Mouse (Mus musculus) forebrain, postnatal 0 days (tissue): ENCODE data around the gene Slc17a4. TPM values are rescaled to one million over a fixed set of nuclear protein-coding genes. Genes with fewer than 3 reads are reported as not detected.

Source experiments
- ATAC-seq: fragments of 200-750 bp; cut with Nextera tagmentation; 2 replicates; pipeline ENCODE4 v1.8.0; 2017; ENCODE audit warnings: mild to moderate bottlenecking, moderate library complexity
- DNase-seq: peaks from one replicate; pipeline ENCODE4 v3.0.0-alpha.2; 2015
- H3K27ac ChIP-seq: fragments of 300-500 bp; sonication (generic); 2 replicates; pipeline ENCODE4 v1.5.1; 2014; ENCODE audit warnings: low read depth, mild to moderate bottlenecking, antibody characterized with exemption, low read length, moderate library complexity, mixed read lengths
- H3K27me3 ChIP-seq: fragments of 300-500 bp; sonication (generic); 2 replicates; pipeline ENCODE4 v1.6.1; 2014; ENCODE audit warnings: mild to moderate bottlenecking, low read length, mixed read lengths; ENCODE audit not compliant: insufficient read depth
- H3K36me3 ChIP-seq: fragments of 300-500 bp; sonication (generic); 2 replicates; pipeline ENCODE4 v1.6.1; 2014; ENCODE audit warnings: mild to moderate bottlenecking, moderate library complexity; ENCODE audit not compliant: insufficient read depth
- H3K4me1 ChIP-seq: fragments of 300-500 bp; sonication (generic); 2 replicates; pipeline ENCODE4 v1.6.1; 2014; ENCODE audit warnings: antibody characterized with exemption; ENCODE audit not compliant: insufficient read depth
- H3K4me2 ChIP-seq: fragments of 300-500 bp; sonication (generic); 2 replicates; pipeline ENCODE4 v1.6.1; 2014; ENCODE audit warnings: low read depth, mild to moderate bottlenecking, moderate library complexity
- H3K4me3 ChIP-seq: fragments of 300-500 bp; sonication (generic); 2 replicates; pipeline ENCODE4 v1.5.1; 2014; ENCODE audit warnings: low read depth, low read length, mixed read lengths
- H3K9ac ChIP-seq: fragments of 300-500 bp; sonication (generic); 2 replicates; pipeline ENCODE4 v1.6.1; 2014; ENCODE audit warnings: mild to moderate bottlenecking
- H3K9me3 ChIP-seq: fragments of 300-500 bp; sonication (generic); 2 replicates; pipeline ENCODE4 v1.6.1; 2016; ENCODE audit warnings: low read length
- CTCF ChIP-seq: sonication (generic); IDR thresholded peaks from 2 replicates; pipeline ENCODE4 v1.5.1; 2016; ENCODE audit warnings: antibody characterized with exemption, control low read depth, low read depth
- WGBS: fragments of 180-500 bp; shearing (Covaris S2); extraction: QIAGEN DNeasy Blood & Tissue Kit; methylation state at CpG from one replicate; pipeline ENCODE4 v1.1.7; 2014; 5-methylcytosine and 5-hydroxymethylcytosine counted together
- polyA plus RNA-seq: library from polyadenylated mRNA; unstranded; fragments of >200 nt; fragmentation: Nextera tagmentation; extraction: Ambion mirVana; gene quantifications from 2 replicates; pipeline ENCODE4 v1.2.1, GENCODE M21; 2015
- total RNA-seq: library from RNA; depleted of rRNA; stranded (reverse); fragments of >200 nt; gene quantifications from 2 replicates; pipeline ENCODE4 v1.2.3, GENCODE M21; 2014

Gene Slc17a4
- total and polyA plus RNA-seq, 2 experiments from 2014 or later = not detected

GRCm38 (mm10) chr13:23917674-23918073 lies 2.9 kb upstream of the Slc17a4 start:
- no peak overlapping the region for H3K27ac ChIP-seq
- no peaks in the 10 kb centered on the region for H3K9me3 ChIP-seq
- H3K4me2 ChIP-seq = no peak overlapping the region
- no peak overlapping the region for H3K4me3 ChIP-seq
- TF ChIP-seq CTCF = no peak
- H3K36me3 ChIP-seq = no peaks in the 10 kb centered on the region
- H3K27me3 ChIP-seq = no peaks in the 10 kb centered on the region
- H3K9ac ChIP-seq = no peak overlapping the region
- ATAC-seq = no peak
- 86% methylated on average over 4 of the region's 4 CpGs for WGBS
- DNase-seq = no peak
- H3K4me1 ChIP-seq = no peaks in the 10 kb centered on the region

- Histone ChIP-seq H3K36me3 (no peaks in the 10 kb centered on the region), H3K4me2 (no peak overlapping the region), H3K27me3 (no peaks in the 10 kb centered on the region), H3K9me3 (no peaks in the 10 kb centered on the region), H3K27ac (no peak overlapping the region), H3K9ac (no peak overlapping the region), H3K4me1 (no peaks in the 10 kb centered on the region), H3K4me3 (no peak overlapping the region)
- 97% methylated on average over 1 of the region's 1 CpGs for WGBS
- TF ChIP-seq CTCF = no peak
- DNase-seq = no peak
- ATAC-seq = no peak
These were observed 1.3 kb upstream of the Slc17a4 start for GRCm38 (mm10) chr13:23916132-23916531.

- Histone ChIP-seq H3K27me3 (no peaks in the 10 kb centered on the region), H3K4me2 (no peak overlapping the region), H3K36me3 (no peaks in the 10 kb centered on the region), H3K4me1 (no peaks in the 10 kb centered on the region), H3K9ac (no peak overlapping the region), H3K27ac (no peak overlapping the region), H3K9me3 (no peaks in the 10 kb centered on the region), H3K4me3 (no peak overlapping the region)
- ATAC-seq (no peak), DNase-seq (no peak)
- no peak for TF ChIP-seq CTCF
- WGBS = 58% methylated on average over 6 of the region's 6 CpGs
These were observed 960 bp downstream of the Slc17a4 start for GRCm38 (mm10) chr13:23913791-23914306.

GRCm38 (mm10) chr13:23911335-23911734 lies 3.5 kb downstream of the Slc17a4 start:
- Histone ChIP-seq H3K9ac (no peak overlapping the region), H3K27me3 (no peaks in the 10 kb centered on the region), H3K36me3 (no peaks in the 10 kb centered on the region), H3K4me3 (no peak overlapping the region), H3K27ac (no peak overlapping the region), H3K4me2 (no peak overlapping the region), H3K4me1 (no peaks in the 10 kb centered on the region), H3K9me3 (no peaks in the 10 kb centered on the region)
- WGBS = 90% methylated on average over 5 of the region's 5 CpGs
- no peak for DNase-seq
- no peak for ATAC-seq
- TF ChIP-seq CTCF = no peak

- H3K4me1 ChIP-seq = no peaks in the 10 kb centered on the region
- DNase-seq = no peak
- H3K9ac ChIP-seq = no peak overlapping the region
- no peaks in the 10 kb centered on the region for H3K27me3 ChIP-seq
- 87% methylated on average over 5 of the region's 5 CpGs for WGBS
- no peak for ATAC-seq
- no peak overlapping the region for H3K4me3 ChIP-seq
- no peaks in the 10 kb centered on the region for H3K9me3 ChIP-seq
- TF ChIP-seq CTCF = no peak
- no peak overlapping the region for H3K4me2 ChIP-seq
- H3K27ac ChIP-seq = no peak overlapping the region
- H3K36me3 ChIP-seq = no peaks in the 10 kb centered on the region
These were observed 4.7 kb downstream of the Slc17a4 start for GRCm38 (mm10) chr13:23910121-23910520.

DNA sequence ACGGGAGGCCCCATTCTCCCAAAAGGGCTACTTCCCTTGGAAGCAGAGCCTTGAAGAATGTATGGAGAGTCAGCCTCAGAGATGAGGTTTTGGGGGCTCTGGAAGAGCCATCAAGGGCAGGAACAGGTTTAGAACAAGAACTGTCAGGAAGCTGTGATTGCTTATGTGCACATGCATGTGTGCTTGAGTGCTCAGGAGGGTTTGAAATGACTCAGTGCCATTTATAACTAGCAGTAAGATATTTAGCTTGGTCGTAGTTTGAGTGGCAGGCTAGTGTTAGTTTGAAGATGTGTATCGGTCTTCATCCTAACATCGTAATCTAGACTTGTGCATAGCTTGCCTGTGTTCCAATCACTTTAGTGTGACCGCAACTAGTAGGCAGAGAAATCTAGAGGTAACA lies 7.9 kb downstream of the Slc17a4 start:
- DNase-seq (no peak), ATAC-seq (no peak)
- Histone ChIP-seq H3K4me3 (no peak overlapping the region), H3K9me3 (no peaks in the 10 kb centered on the region), H3K27me3 (no peaks in the 10 kb centered on the region), H3K4me1 (no peaks in the 10 kb centered on the region), H3K4me2 (no peak overlapping the region), H3K36me3 (no peaks in the 10 kb centered on the region), H3K9ac (no peak overlapping the region), H3K27ac (no peak overlapping the region)
- WGBS = 94% methylated on average over 5 of the region's 5 CpGs
- no peak for TF ChIP-seq CTCF

GRCm38 (mm10) chr13:23898242-23898641 lies 16.6 kb downstream of the Slc17a4 start:
- WGBS = 31% methylated on average over 6 of the region's 6 CpGs
- no peak for TF ChIP-seq CTCF
- no peak for DNase-seq

GRCm38 (mm10) chr13:23893269-23893593 lies 21.6 kb downstream of the Slc17a4 start:
- no peak overlapping the region for H3K4me2 ChIP-seq
- no peaks in the 10 kb centered on the region for H3K27me3 ChIP-seq
- H3K27ac ChIP-seq = no peak overlapping the region
- H3K9me3 ChIP-seq = no peaks in the 10 kb centered on the region
- H3K4me3 ChIP-seq = no peak overlapping the region
- H3K4me1 ChIP-seq = no peaks in the 10 kb centered on the region
- no peaks in the 10 kb centered on the region for H3K36me3 ChIP-seq
- DNase-seq (peak; percentile 5), ATAC-seq (peak; percentile 81)
- no peak overlapping the region for H3K9ac ChIP-seq
- TF ChIP-seq CTCF = no peak
- WGBS = 13% methylated on average over 4 of the region's 4 CpGs

More at GRCm38 (mm10) chr13:23898242-23898641, 16.6 kb downstream of the Slc17a4 start:
- Histone ChIP-seq H3K4me1 (no peaks in the 10 kb centered on the region), H3K9me3 (no peaks in the 10 kb centered on the region), H3K4me2 (no peak overlapping the region), H3K27ac (no peak overlapping the region), H3K36me3 (no peaks in the 10 kb centered on the region), H3K27me3 (no peaks in the 10 kb centered on the region), H3K9ac (no peak overlapping the region), H3K4me3 (no peak overlapping the region)
- ATAC-seq = no peak
